Mouse (Mus musculus) G1E (cell line): ENCODE measurements at regions not wholly inside any gene's neighbourhood (a gene's known extent, or its start where the extent isn't known, plus 50 kb on each side); places are given as distances from the start of the nearest gene placed in this dataset.

Experiments used
- CTCF ChIP-seq: IDR thresholded peaks from 2 replicates; pipeline ENCODE4 v1.5.1; 2012; ENCODE audit warnings: low read depth, low read length, inconsistent platforms, mixed read lengths
- GATA1 ChIP-seq: IDR thresholded peaks from 2 replicates; pipeline ENCODE4 v1.6.1; 2012; ENCODE audit warnings: borderline replicate concordance, low read length, inconsistent platforms, mixed read lengths
- GATA2 ChIP-seq: IDR thresholded peaks from 2 replicates; pipeline ENCODE4 v1.6.1; 2012; ENCODE audit warnings: low read depth, low read length, inconsistent platforms, borderline replicate concordance
- TAL1 ChIP-seq: conservative IDR thresholded peaks from 2 replicates; pipeline ENCODE4 v1.6.1; 2012; ENCODE audit warnings: low read depth, low read length, inconsistent platforms, mixed read lengths

DNA sequence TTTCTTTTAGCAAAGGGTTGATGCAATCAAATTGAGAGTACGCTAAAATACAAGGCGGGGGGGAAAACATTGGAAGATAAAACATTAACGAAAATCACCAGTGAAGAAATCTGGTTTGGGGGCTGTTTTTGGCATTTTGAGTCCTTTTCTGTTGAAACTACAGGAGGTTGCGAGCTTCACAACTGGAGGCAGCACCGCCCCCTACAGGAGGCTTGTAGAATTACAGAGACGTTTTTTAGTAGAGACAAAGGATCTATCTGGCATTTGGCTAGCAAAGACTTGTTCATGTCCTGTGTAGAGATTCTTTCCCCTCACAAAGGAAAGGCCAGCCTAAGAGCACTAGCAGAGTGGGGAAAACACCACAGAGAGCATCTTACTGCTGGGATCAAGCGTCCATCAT lies 152.1 kb downstream of the Gm12728 start:
- no peak for TF ChIP-seq CTCF
- no peak for TF ChIP-seq GATA1
- TF ChIP-seq TAL1: no peak
- TF ChIP-seq GATA2: no peak
